Mouse (Mus musculus) small intestine, adult 2 months (tissue): ENCODE measurements around the gene Cdkn3.

Experiments used
- CTCF ChIP-seq: fragments of 200-500 bp; IDR thresholded peaks from 2 replicates; pipeline ENCODE4 v1.5.1; 2012; ENCODE audit warnings: low read depth, mild to moderate bottlenecking, control low read depth, inconsistent platforms, low read length, moderate library complexity, mixed read lengths; ENCODE audit not compliant: insufficient replicate concordance, insufficient read length; ENCODE audit errors: extremely low read depth
- POLR2A ChIP-seq: fragments of 200-500 bp; IDR thresholded peaks from 2 replicates; pipeline ENCODE4 v1.6.1; 2012; ENCODE audit warnings: low read depth, mild to moderate bottlenecking, control low read depth, inconsistent platforms, low read length, moderate library complexity

DNA sequence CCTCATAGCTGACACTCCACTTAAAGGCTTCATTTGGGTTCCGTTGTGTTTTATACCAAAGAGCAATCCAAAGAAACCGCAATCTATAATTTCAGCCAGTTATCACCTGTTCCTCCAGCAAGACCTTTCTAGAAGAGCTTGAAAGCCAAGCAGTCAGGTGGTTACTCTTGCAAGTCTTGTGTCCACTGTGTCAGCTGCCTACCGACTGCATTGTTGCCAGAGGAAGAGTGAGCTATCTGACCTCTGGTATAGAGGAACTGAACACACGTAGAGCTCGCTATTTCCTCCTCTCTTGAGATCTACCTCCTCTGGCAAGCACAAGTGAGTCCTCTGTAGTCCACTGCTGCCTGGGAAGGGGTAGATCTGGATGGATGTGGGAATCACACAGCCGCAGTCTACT, 845 bp downstream of the Cdkn3 start:
- TF ChIP-seq CTCF (no peak), POLR2A (no peak)
